Mouse (Mus musculus) kidney, embryonic 14.5 days (tissue): ENCODE measurements around the gene Snx1. TPM values are rescaled to one million over a fixed set of nuclear protein-coding genes. Genes with fewer than 3 reads are reported as not detected.

Experiments
- ATAC-seq: fragments of 200-750 bp; cut with Nextera tagmentation; 2 replicates; pipeline ENCODE4 v1.8.0; 2017; ENCODE audit warnings: moderate number of reproducible peaks, mild to moderate bottlenecking, moderate TSS enrichment, moderate library complexity; ENCODE audit not compliant: low FRiP score, low TSS enrichment
- H3K27ac ChIP-seq: fragments of 300-500 bp; sonication (generic); 2 replicates; pipeline ENCODE4 v1.5.1; 2014; ENCODE audit warnings: low read depth, mild to moderate bottlenecking, low read length, moderate library complexity, mixed read lengths
- H3K27me3 ChIP-seq: fragments of 300-500 bp; sonication (generic); 2 replicates; pipeline ENCODE4 v1.6.1; 2014; ENCODE audit warnings: mild to moderate bottlenecking, low read length; ENCODE audit not compliant: control insufficient read depth, insufficient read depth
- H3K36me3 ChIP-seq: fragments of 300-500 bp; sonication (generic); 2 replicates; pipeline ENCODE4 v1.6.1; 2014; ENCODE audit warnings: low read length, mixed read lengths; ENCODE audit not compliant: control insufficient read depth, insufficient read depth
- H3K4me1 ChIP-seq: fragments of 300-500 bp; sonication (generic); 2 replicates; pipeline ENCODE4 v1.6.1; 2014; ENCODE audit warnings: low read length, mixed read lengths; ENCODE audit not compliant: control insufficient read depth, insufficient read depth
- H3K4me2 ChIP-seq: fragments of 300-500 bp; sonication (generic); replicated peaks from 2 replicates; pipeline ENCODE4 v1.6.1; 2014; ENCODE audit warnings: low read depth, mild to moderate bottlenecking, low read length
- H3K4me3 ChIP-seq: fragments of 300-500 bp; sonication (generic); 2 replicates; pipeline ENCODE4 v1.5.1; 2014; ENCODE audit warnings: mild to moderate bottlenecking, low read length
- H3K9ac ChIP-seq: fragments of 300-500 bp; sonication (generic); 2 replicates; pipeline ENCODE4 v1.6.1; 2014; ENCODE audit warnings: low read depth, mild to moderate bottlenecking, low read length, moderate library complexity
- H3K9me3 ChIP-seq: fragments of 300-500 bp; sonication (generic); 2 replicates; pipeline ENCODE4 v1.6.1; 2016; ENCODE audit warnings: low read length; ENCODE audit not compliant: control insufficient read depth
- WGBS: fragments of 180-500 bp; shearing (Covaris S2); extraction: QIAGEN DNeasy Blood & Tissue Kit; methylation state at CpG from one replicate; pipeline ENCODE4 v1.1.7; 2014; 5-methylcytosine and 5-hydroxymethylcytosine counted together
- polyA plus RNA-seq: library from polyadenylated mRNA; unstranded; fragments of >200 nt; fragmentation: Nextera tagmentation; extraction: Ambion mirVana; gene quantifications from 2 replicates; pipeline ENCODE4 v1.2.1, GENCODE M21; 2014

Snx1 gene
- polyA plus RNA-seq, 1 experiment from 2014 or later = 130 TPM

GRCm38 (mm10) chr9:66158885-66159430 lies 32.6 kb upstream of the Snx1 start:
- WGBS = 87% methylated on average over 6 of the region's 6 CpGs

DNA sequence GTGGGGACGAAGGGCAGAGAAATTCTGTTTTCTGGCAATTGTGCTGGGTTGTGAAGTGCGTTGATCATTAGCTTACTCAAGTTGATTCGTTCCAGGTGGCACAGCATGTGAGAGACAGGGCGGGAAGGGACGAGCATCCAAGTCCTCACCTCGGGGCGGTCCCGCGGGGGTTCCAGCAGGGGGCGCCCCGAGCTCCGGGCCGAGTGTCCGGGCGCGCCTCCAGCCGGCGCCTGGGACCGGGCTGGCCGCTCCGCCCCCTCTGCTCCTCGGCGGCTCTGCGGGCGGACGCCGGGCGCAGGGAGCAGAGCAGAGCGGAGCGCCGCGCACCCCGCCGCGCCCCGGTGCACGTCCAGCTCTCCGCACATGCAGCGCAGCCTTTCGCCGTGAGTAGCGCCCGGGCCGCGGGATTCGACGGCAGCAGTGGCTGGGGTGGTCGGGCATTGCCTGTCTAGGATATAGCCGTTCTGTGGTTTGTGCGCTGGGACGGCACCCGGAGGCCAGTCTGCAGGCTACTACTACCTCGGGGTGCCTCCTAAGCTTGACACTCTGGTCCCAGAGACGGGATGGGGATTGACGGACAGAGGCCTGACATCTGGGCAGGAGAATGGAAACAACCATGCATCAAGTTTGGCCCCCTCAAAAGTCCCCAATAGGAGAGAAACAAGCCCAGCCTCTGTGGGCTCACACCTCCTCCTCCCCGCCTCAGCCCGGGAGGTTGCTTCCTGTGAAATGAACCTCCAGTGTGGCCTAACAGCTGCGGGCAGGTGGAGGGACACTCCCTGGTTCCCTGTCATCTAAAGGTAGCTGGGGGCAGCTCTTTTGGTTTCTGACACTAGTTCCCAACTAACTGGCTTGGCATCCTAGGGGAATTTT lies 31.8 kb upstream of the Snx1 start, which contains the start of gene Dapk2:
Gene Dapk2 (plus strand): TSS at position 266 of the 873 bp plus-strand sequence.
- no peaks in the 10 kb centered on the region for H3K36me3 ChIP-seq
- H3K4me2 ChIP-seq = peak within 1 kb of the TSS; percentile 75
- no peaks in the 10 kb centered on the region for H3K9me3 ChIP-seq
- no peak within 1 kb of the TSS for H3K27ac ChIP-seq
- peak within 1 kb of the TSS; percentile 46 for H3K4me3 ChIP-seq
- peak within 1 kb of the TSS; percentile 48 for H3K9ac ChIP-seq
- ATAC-seq = peak; percentile 90
- 2% methylated on average over 57 of the region's 58 CpGs for WGBS
- H3K27me3 ChIP-seq = peaks cover 9% of the 10 kb centered on the region; the same call in 1 of the 2 replicates
- 0 out of 2 replicates have a peak, but pooled peaks cover 4% of the 10 kb centered on the region for H3K4me1 ChIP-seq

More at GRCm38 (mm10) chr9:66158885-66159430, 32.6 kb upstream of the Snx1 start:
- 0 out of 2 replicates have a peak, but pooled peaks cover 4% of the 10 kb centered on the region for H3K4me1 ChIP-seq
- H3K36me3 ChIP-seq = no peaks in the 10 kb centered on the region
- H3K27me3 ChIP-seq = peaks cover 9% of the 10 kb centered on the region; the same call in 1 of the 2 replicates
- no peak overlapping the region for H3K27ac ChIP-seq
- no peak for ATAC-seq
- no peak overlapping the region for H3K4me2 ChIP-seq
- H3K9me3 ChIP-seq = no peaks in the 10 kb centered on the region
- H3K9ac ChIP-seq = no peak overlapping the region
- no peak overlapping the region for H3K4me3 ChIP-seq

DNA sequence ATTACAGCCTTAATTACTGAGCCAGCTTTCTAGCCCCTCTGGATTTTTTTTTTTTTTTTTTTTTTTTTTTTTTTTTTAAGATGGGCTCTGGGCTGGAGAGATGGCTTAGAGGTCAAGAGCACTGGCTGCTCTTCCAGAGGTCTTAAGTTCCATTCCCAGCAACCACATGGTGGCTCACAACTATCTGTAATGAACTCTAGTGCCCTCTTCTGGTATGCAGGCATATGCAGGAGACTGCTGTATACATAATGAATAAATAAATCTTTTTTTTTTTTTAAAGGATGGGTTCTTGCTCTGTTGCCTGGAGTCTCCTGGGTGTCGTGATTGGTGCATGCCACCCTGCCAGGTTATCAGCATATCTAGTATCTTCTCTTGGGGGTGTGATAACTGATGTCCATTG lies 29.1 kb upstream of the Snx1 start:
- no peaks in the 10 kb centered on the region for H3K36me3 ChIP-seq
- 96% methylated on average over 1 of the region's 1 CpGs for WGBS
- no peak overlapping the region for H3K4me2 ChIP-seq
- no peak overlapping the region for H3K4me3 ChIP-seq
- H3K9ac ChIP-seq = no peak overlapping the region
- H3K27ac ChIP-seq = no peak overlapping the region
- no peak for ATAC-seq
- H3K9me3 ChIP-seq = no peaks in the 10 kb centered on the region
- peaks cover 9% of the 10 kb centered on the region; the same call in 1 of the 2 replicates for H3K27me3 ChIP-seq
- 0 out of 2 replicates have a peak, but pooled peaks cover 4% of the 10 kb centered on the region for H3K4me1 ChIP-seq

- no peak overlapping the region for H3K4me2 ChIP-seq
- no peak for ATAC-seq
- whole genome bisulfite sequencing = 69% methylated on average over 9 of the region's 9 CpGs
- no peak overlapping the region for H3K27ac ChIP-seq
- H3K9me3 ChIP-seq = no peaks in the 10 kb centered on the region
- no peak overlapping the region for H3K9ac ChIP-seq
- H3K27me3 ChIP-seq = peaks cover 9% of the 10 kb centered on the region; the same call in 1 of the 2 replicates
- H3K4me3 ChIP-seq = no peak overlapping the region
- no peaks in the 10 kb centered on the region for H3K36me3 ChIP-seq
- 0 out of 2 replicates have a peak, but pooled peaks cover 4% of the 10 kb centered on the region for H3K4me1 ChIP-seq
These were observed 27.6 kb upstream of the Snx1 start for GRCm38 (mm10) chr9:66154013-66154412.

DNA sequence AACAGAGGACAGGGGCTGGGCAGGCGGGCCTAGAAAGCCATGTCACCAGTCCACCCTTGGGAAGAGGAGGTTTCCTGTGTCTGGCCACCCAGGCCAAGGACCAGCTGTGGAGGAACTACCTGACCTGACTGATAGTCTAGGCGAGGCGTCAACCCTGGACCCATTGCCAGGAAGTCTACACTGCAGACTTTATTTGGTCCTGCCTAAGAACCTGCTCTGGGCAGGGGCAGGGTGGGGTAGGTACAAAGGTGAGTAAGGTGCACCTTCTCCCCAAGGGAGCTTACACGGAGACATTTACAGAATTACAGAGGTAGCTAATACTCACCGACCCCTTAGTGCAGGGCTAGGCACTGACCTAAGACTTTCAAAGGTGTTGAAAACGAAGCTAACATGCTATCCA lies 27.2 kb upstream of the Snx1 start:
- no peak overlapping the region for H3K4me3 ChIP-seq
- H3K9ac ChIP-seq = no peak overlapping the region
- peaks cover 9% of the 10 kb centered on the region; the same call in 1 of the 2 replicates for H3K27me3 ChIP-seq
- no peaks in the 10 kb centered on the region for H3K36me3 ChIP-seq
- no peak overlapping the region for H3K27ac ChIP-seq
- 91% methylated on average over 6 of the region's 6 CpGs for WGBS
- H3K9me3 ChIP-seq = no peaks in the 10 kb centered on the region
- 0 out of 2 replicates have a peak, but pooled peaks cover 4% of the 10 kb centered on the region for H3K4me1 ChIP-seq
- no peak overlapping the region for H3K4me2 ChIP-seq
- ATAC-seq = no peak

DNA sequence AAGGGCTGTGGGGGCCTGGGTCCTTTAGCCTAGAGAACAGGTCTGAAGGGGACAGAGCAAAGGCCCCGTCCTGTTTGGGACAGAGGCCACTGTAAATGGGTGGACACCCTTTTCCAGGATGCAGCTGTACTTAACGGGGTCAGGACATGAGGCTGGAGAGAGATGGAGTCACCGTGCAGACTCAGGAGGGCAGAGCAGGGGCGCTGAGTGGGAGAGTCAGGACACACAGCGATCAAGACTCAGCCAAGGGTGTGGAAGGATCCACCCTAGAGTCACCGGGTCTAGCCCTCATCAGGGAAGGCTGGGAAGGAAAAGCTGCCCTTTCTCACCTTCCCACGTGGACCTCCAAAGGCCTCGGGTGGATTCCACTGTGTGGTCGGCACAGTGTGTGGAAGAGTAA lies 25.6 kb upstream of the Snx1 start:
- WGBS = 56% methylated on average over 9 of the region's 9 CpGs
- no peak overlapping the region for H3K9ac ChIP-seq
- peaks cover 4% of the 10 kb centered on the region; the same call in 1 of the 2 replicates for H3K27me3 ChIP-seq
- no peak overlapping the region for H3K27ac ChIP-seq
- no peak overlapping the region for H3K4me3 ChIP-seq
- no peaks in the 10 kb centered on the region for H3K9me3 ChIP-seq
- no peak for ATAC-seq
- no peaks in the 10 kb centered on the region for H3K36me3 ChIP-seq
- H3K4me2 ChIP-seq = no peak overlapping the region
- no peaks in the 10 kb centered on the region for H3K4me1 ChIP-seq

GRCm38 (mm10) chr9:66146141-66146540 lies 19.8 kb upstream of the Snx1 start:
- no peaks in the 10 kb centered on the region for H3K4me1 ChIP-seq
- no peaks in the 10 kb centered on the region for H3K27me3 ChIP-seq
- H3K36me3 ChIP-seq = no peaks in the 10 kb centered on the region
- no peak for ATAC-seq
- H3K4me3 ChIP-seq = no peak overlapping the region
- H3K4me2 ChIP-seq = no peak overlapping the region
- H3K9me3 ChIP-seq = no peaks in the 10 kb centered on the region
- H3K27ac ChIP-seq = no peak overlapping the region
- no peak overlapping the region for H3K9ac ChIP-seq

- ATAC-seq = no peak; the same call in 1 of the 2 replicates
- no peaks in the 10 kb centered on the region for H3K27me3 ChIP-seq
- peaks cover 12% of the 10 kb centered on the region for H3K36me3 ChIP-seq
- H3K4me3 ChIP-seq = no peak overlapping the region
- no peak overlapping the region for H3K27ac ChIP-seq
- WGBS = 7% methylated on average over 6 of the region's 6 CpGs
- no peaks in the 10 kb centered on the region for H3K9me3 ChIP-seq
- no peaks in the 10 kb centered on the region for H3K4me1 ChIP-seq
- H3K4me2 ChIP-seq = no peak overlapping the region
- no peak overlapping the region for H3K9ac ChIP-seq
These were observed 17.9 kb upstream of the Snx1 start for GRCm38 (mm10) chr9:66144248-66144647.

DNA sequence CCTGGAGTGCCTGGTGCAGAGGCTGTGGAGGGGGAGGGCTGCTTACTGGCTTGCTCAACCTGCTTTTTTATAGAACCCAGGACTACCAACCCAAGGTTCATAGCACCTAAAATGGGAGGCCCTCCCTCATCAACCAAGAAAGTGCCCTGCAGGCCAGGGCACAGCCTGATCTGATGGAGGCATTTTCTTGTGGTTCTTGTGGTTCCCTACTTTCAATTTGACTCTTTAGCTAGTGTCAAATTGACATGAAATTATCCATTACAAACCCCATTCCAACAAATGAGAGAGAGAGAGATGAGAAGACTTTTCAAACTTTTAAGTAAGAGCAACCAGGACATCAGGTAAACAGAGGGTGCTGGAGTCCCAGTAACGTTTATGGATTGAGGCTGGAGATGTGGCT lies 15.9 kb upstream of the Snx1 start:
- Histone ChIP-seq H3K27me3 (no peaks in the 10 kb centered on the region), H3K27ac (no peak overlapping the region), H3K9me3 (no peaks in the 10 kb centered on the region), H3K36me3 (peaks cover 27% of the 10 kb centered on the region), H3K4me1 (no peaks in the 10 kb centered on the region), H3K9ac (no peak overlapping the region), H3K4me2 (no peak overlapping the region), H3K4me3 (no peak overlapping the region)
- WGBS = 72% methylated on average over 1 of the region's 1 CpGs
- ATAC-seq = no peak
